Mouse (Mus musculus) left cerebral cortex, postnatal 25 days (tissue): ENCODE data around the gene Cela3a. TPM values are rescaled to one million over a fixed set of nuclear protein-coding genes. Genes with fewer than 3 reads are reported as not detected.
A peak's percentile ranks its signal among the peaks of the same experiment; 100 is the strongest.

Experiments used
- DNase-seq, 2 experiments: peaks; one replicate each; pipeline ENCODE4 v3.0.0; 2022; ENCODE audit warnings: low spot score in 2 of 2, mixed read lengths in 1 of 2
- intact Hi-C: fragments of 180-260 bp; cut with DNase I; formaldehyde crosslinking; loops from one replicate; pipeline ENCODE4 v1.15.1; 2025
- total RNA-seq, 2 experiments: library from RNA; stranded (reverse); gene quantifications; 2 replicates each; pipeline ENCODE4 v1.2.3; 2021

Gene Cela3a
- total RNA-seq, 2 experiments from 2014 or later = not detected

- intact Hi-C loops = no loop called here
These were observed 32.8 kb downstream of the Cela3a start for GRCm38 (mm10) chr4:137376778-137377177.

GRCm38 (mm10) chr4:137375314-137376278 is 34.0 kb downstream of the Cela3a start:
- intact Hi-C loops = no loop called here
- DNase-seq = no peak

More at GRCm38 (mm10) chr4:137376778-137377177, 32.8 kb downstream of the Cela3a start:
- DNase-seq = no peak

- DNase-seq = no peak
- intact Hi-C loops = no loop called here
These were observed 35.9 kb downstream of the Cela3a start for GRCm38 (mm10) chr4:137373711-137374110.

GRCm38 (mm10) chr4:137371596-137372523 is 37.7 kb downstream of the Cela3a start:
- intact Hi-C loops = no loop called here
- no peak for DNase-seq

- peak; percentile 43 to 84 for DNase-seq
These were observed 39.4 kb downstream of the Cela3a start for GRCm38 (mm10) chr4:137369954-137370750.

GRCm38 (mm10) chr4:137368198-137368597 is 41.4 kb downstream of the Cela3a start:
- no peak for DNase-seq
- intact Hi-C loops = no loop called here

More at GRCm38 (mm10) chr4:137369954-137370750, 39.4 kb downstream of the Cela3a start:
- intact Hi-C loops = no loop called here

GRCm38 (mm10) chr4:137367275-137368088 is 42.1 kb downstream of the Cela3a start:
- intact Hi-C loops = no loop called here
- DNase-seq = peak in 1 of 2 experiments; percentile 47

- intact Hi-C loops = no loop called here
These were observed 43.5 kb downstream of the Cela3a start for GRCm38 (mm10) chr4:137366097-137366496.

GRCm38 (mm10) chr4:137365356-137366062 is 44.1 kb downstream of the Cela3a start:
- DNase-seq = no peak
- intact Hi-C loops = no loop called here

More at GRCm38 (mm10) chr4:137366097-137366496, 43.5 kb downstream of the Cela3a start:
- DNase-seq = no peak

GRCm38 (mm10) chr4:137364826-137365225 is 44.8 kb downstream of the Cela3a start:
- intact Hi-C loops = no loop called here
- DNase-seq = no peak

- no peak for DNase-seq
- intact Hi-C loops = no loop called here
These were observed 48.6 kb downstream of the Cela3a start for GRCm38 (mm10) chr4:137360996-137361395.

- DNase-seq = no peak
- intact Hi-C loops = loop anchor here (5.0 kb wide), 1 partner anchor 234 kb away; the partner anchor contains the start of gene Usp48
These were observed 51.1 kb downstream of the Cela3a start for GRCm38 (mm10) chr4:137358291-137359002.

GRCm38 (mm10) chr4:137357517-137358254 is 51.9 kb downstream of the Cela3a start, which contains the start of gene Cdc42:
Cdc42 (minus strand) TSS chr4:137357720.
- DNase-seq = peak; percentile 98 to 99
- intact Hi-C loops = loop anchor here (5.0 kb wide), 1 partner anchor 235 kb away; the partner anchor contains the start of gene Usp48

- intact Hi-C loops = loop anchor here (5.0 kb wide), 1 partner anchor 235 kb away; the partner anchor contains the start of gene Usp48
- DNase-seq = peak; percentile 38 to 61
These were observed 52.7 kb downstream of the Cela3a start for GRCm38 (mm10) chr4:137356674-137357510.
